Mouse (Mus musculus) stomach, postnatal 0 days (tissue): Measurements from ENCODE around the gene Dkc1.

Experiments used
- CTCF ChIP-seq: IDR thresholded peaks from 2 replicates; pipeline ENCODE4 v1.5.1; 2016; ENCODE audit warnings: antibody characterized with exemption, low read depth, mild to moderate bottlenecking, moderate library complexity
- EP300 ChIP-seq: optimal IDR thresholded peaks from 2 replicates; pipeline ENCODE3; 2016; ENCODE audit warnings: antibody characterized with exemption

DNA sequence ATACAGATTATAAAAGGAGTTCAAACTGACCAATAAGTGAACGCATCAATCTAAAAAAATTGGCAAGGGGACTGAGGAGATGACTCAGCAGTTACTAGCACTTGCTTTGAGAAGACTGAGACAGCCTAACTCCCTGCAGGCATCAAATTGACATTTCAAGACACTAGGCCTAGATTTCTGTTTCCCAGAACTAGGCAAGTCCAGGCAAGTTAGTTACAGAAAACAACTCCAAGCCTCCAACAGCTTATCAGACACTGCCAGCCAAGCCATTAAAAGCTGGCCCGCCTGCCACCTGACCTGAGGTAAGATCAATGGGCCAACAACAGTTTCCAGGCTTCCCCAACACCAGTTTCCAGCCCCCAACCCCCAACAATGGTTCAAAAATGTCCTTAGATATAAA lies 42.1 kb downstream of the Dkc1 start:
- TF ChIP-seq CTCF (no peak), EP300 (no peak)
